Mouse (Mus musculus): ENCODE measurements around the gene Crtc1. TPM values are rescaled to one million over a fixed set of nuclear protein-coding genes. Genes with fewer than 3 reads are reported as not detected.

The Crtc1 gene
- total RNA-seq, 2 experiments from 2014 or later, result 109 to 111 TPM

DNA sequence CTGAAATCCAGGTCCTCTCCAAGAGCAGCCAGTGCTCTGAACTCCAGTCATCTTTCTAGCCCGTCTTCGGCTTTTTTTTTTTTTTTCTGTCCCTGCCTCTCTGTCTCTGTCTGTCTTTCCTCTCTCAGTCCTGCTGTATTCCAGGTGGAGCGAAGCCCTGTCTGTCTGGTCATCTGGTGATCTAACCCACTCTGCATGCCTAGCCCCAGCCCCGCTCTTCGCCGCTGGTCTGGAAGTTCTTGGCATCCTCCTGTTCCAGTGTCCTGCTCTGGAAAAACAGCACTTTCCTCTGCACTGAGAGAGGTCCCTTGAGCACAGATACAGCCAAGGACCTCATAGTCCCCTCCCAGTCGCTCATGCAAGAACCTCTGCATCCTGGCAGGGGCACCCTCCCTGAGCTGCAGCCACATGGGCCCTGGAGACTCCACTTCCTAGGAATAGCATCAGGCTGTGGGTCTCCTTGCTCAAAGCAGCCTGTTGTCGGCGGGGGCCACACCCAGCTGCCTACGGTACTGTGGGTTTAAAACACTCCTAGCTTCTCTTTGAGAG lies 77.8 kb downstream of the Crtc1 start:
- no peak for DNase-seq (ENCODE audit: low spot score in 2 of 2)
- intact Hi-C loops (cut with DNase I), result no loop called here

- intact Hi-C loops (cut with DNase I), result no loop called here
- DNase-seq (ENCODE audit: low spot score in 2 of 2), result no peak
Measured at GRCm38 (mm10) chr8:70360769-70361168, 78.6 kb downstream of the Crtc1 start.

DNA sequence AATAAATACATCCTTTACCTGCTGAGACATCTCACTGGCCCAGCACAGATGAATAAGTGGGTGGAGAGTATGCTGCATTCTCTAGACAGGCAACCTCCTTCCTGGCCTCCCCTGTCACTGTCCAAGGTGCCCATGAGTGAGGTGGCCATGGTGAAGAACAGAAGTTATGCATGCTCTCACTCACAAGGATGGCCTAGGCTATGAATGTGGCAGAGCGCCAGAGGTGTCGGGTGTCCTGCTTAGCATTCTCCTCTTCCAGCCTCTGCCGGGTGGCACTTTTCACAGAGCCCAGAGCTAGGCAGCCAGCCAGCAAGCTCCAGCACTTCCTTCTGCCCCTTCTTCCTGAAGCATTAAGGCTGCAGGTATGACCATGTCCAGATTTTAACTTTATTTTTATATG lies 80.0 kb downstream of the Crtc1 start:
- DNase-seq (ENCODE audit: low spot score in 2 of 2), result no peak
- intact Hi-C loops (cut with DNase I), result no loop called here

DNA sequence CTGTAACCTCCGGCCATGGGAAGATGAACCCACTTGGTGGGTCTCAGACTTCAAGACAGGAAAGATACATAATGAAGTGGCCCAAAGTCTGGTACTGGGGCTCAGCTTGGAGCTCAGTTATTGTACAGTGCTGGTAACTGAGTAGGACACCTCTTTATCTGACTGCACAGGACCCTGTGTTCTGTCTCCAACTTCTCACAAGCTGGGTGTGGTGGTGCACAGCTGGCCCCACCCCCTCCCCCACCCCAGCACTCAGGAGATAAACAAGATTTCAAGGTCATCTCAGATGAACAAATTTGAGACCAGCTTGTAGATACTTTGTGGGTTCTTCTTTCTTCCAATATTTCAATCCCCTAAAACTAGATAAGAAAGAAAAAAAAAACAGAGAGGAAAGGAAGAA lies 83.3 kb downstream of the Crtc1 start:
- intact Hi-C loops (cut with DNase I), result no loop called here
- no peak for DNase-seq (ENCODE audit: low spot score in 2 of 2)

GRCm38 (mm10) chr8:70354004-70354403 lies 85.4 kb downstream of the Crtc1 start:
- intact Hi-C loops (cut with DNase I), result no loop called here
- peak; percentile 54 to 81 for DNase-seq (ENCODE audit: low spot score in 2 of 2)

GRCm38 (mm10) chr8:70353194-70353817 lies 86.1 kb downstream of the Crtc1 start, which contains the start of gene Upf1:
TSS of gene Upf1 (minus strand) at chr8:70353278.
- intact Hi-C loops (cut with DNase I), result no loop called here
- DNase-seq (ENCODE audit: low spot score in 2 of 2), result peak; percentile 99

DNA sequence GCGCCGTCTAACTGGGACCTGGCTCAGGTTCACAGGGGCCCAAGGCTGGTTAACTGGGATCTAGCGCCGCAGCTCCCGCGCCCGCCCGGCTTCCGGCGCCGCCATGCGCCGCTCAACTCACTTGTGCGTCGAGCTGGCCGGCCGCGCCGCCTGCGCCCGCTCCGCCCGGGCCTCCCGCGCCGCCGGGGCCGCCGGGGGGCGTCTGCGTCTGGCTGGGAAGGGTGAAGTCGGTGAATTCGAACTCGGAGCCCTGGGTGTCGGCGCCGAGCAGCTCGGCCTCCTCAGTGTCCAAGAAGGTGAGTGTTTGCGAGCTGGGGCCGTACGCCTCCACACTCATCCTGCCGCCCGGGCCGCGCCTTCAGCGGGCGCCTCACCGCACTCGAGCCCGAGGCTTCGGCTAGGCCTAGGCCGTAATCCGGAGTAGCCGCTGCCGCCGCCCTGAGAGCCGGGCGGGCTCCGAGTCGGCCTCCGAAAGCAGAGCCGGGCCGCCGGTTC lies 86.7 kb downstream of the Crtc1 start:
- no peak for DNase-seq (ENCODE audit: low spot score in 2 of 2)
- intact Hi-C loops (cut with DNase I), result no loop called here

DNA sequence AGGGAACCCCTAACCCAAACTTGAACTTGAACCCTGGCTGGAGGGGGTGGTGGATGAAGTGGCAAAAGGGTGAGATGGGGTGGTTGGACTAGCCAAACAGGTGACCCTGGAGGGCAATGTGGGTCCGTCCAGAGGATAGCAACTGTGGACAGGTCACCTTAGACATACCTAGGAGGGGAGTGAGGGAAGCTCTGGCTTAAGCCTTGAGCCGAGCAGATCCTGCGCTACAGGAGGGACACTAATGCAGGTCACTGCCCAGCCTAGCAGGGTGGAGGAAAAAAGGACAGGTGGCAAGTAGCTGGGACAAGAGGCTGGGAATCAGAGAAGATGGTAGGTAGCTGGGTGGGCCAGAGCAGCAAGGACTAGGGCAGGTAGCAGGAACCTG lies 87.4 kb downstream of the Crtc1 start:
- no peak for DNase-seq (ENCODE audit: low spot score in 2 of 2)
- intact Hi-C loops (cut with DNase I), result no loop called here

- no peak for DNase-seq (ENCODE audit: low spot score in 2 of 2)
- intact Hi-C loops (cut with DNase I), result no loop called here
Measured at GRCm38 (mm10) chr8:70351035-70351999, 88.1 kb downstream of the Crtc1 start.

DNA sequence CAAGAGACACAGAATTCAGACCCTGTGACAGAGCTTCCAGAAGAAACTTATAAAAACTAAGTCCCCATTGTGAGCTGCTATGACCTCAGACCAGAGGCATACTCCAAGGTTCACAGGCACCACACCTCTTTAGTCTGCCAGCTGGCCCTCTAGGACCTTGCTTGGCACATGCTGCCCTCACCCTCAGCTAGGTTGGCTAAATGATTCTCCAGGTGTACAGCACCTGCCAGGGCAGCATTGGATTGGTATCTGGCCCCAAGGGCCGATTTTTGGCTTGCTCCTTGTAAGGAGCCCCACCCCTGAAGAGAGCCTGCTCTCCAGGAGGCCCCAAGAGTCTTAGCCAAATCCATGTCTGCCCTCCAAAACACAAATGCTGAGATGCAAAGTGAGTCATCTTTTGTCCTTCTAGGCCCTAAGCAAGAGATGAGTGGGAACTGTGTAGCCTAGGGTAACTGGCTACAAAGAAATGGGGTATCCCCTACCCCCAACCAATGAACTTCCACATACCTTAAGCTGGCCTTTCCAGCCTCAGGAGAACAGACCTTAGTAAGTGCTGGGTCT lies 91.4 kb downstream of the Crtc1 start:
- intact Hi-C loops (cut with DNase I), result no loop called here
- DNase-seq (ENCODE audit: low spot score in 2 of 2), result no peak

DNA sequence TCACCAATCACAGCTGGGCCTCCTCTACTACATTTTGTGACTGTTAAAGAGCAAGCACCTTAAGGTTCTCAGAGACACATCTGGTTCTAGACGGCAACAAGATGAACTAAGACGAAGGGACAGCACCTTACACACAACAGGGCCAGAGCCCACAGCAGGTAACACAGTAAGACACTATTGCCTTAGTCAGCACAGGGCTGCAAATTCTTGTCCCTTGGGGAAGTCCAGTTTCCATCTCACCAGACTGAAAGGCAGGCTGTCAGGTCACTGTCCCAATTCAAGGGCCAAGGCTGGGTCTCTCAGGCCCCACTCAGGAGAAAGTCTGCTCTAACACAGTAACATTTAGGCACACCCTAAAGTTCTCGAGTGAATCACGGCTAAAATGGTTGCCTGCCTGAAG lies 91.9 kb downstream of the Crtc1 start:
- no peak for DNase-seq (ENCODE audit: low spot score in 2 of 2)
- intact Hi-C loops (cut with DNase I), result no loop called here

DNA sequence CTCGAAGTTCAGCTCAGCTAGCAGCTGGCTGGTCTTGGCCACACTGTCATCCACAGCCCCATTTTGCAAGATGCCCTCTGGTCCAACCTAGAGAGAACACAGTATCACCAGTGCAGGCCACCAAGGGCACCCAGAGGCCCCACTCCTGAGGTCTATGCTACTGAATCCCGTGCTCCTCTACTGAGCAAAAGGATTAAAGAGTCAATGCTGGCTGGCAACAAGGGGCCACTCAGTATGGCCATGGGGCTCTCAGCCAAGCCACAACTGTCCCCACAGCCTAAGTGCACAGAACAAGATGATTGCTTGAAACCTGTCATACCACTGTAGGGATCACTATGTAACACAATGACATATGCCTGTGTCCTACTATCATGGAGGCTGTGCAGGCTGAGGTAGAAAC lies 95.1 kb downstream of the Crtc1 start:
- intact Hi-C loops (cut with DNase I), result loop anchor here (5.0 kb wide), 1 partner anchor 163 kb away; the partner anchor contains the start of gene Rex1bd

DNA sequence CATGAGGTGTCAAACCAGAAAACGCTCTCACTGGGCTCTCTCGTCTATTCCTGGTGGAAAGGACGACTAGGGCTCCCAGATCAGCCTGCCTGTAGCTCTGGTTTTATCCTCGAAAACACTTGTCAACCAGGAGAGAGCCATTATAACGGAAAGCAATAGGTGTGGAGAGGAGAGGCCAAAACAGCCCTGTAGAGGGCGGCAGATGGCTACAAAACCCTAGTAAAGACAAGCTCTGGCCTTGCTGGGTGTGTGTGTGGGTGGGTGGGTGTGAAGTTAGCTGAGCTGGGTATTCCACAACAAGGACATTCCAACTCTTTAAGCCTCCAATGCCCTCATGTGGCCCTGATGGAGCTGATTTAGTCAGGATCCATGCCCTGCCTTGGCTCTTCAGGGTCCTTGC lies 95.7 kb downstream of the Crtc1 start:
- peak; percentile 47 to 79 for DNase-seq (ENCODE audit: low spot score in 2 of 2)
- intact Hi-C loops (cut with DNase I), result loop anchor here (5.0 kb wide), 1 partner anchor 164 kb away; the partner anchor contains the start of gene Rex1bd

More for the DNA sequence above, 95.1 kb downstream of the Crtc1 start:
- no peak for DNase-seq (ENCODE audit: low spot score in 2 of 2)

DNA sequence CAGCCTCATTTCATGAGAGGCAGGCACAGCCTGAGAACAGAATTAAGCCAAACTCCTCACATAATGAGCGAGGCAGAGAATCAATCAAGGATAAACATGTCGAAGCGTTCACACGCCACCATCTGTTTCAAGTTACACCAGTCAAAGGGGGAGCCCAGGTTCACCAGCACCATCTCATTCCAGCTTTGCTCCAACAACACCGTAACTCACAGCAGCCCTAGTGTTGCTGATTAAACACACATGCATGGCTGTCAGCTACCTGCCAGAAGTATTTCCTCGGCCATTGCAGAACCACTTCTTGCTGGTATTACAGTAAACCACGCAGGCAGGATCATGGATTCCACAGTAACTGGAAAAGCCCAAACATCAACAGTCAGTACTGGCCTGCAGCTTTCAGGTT lies 96.3 kb downstream of the Crtc1 start:
- intact Hi-C loops (cut with DNase I), result loop anchor here (5.0 kb wide), 1 partner anchor 164 kb away; the partner anchor contains the start of gene Rex1bd
- no peak for DNase-seq (ENCODE audit: low spot score in 2 of 2)

GRCm38 (mm10) chr8:70342007-70342406 lies 97.4 kb downstream of the Crtc1 start:
- intact Hi-C loops (cut with DNase I), result loop anchor here (5.0 kb wide), 1 partner anchor 165 kb away; the partner anchor contains the start of gene Rex1bd
- no peak for DNase-seq (ENCODE audit: low spot score in 2 of 2)

DNA sequence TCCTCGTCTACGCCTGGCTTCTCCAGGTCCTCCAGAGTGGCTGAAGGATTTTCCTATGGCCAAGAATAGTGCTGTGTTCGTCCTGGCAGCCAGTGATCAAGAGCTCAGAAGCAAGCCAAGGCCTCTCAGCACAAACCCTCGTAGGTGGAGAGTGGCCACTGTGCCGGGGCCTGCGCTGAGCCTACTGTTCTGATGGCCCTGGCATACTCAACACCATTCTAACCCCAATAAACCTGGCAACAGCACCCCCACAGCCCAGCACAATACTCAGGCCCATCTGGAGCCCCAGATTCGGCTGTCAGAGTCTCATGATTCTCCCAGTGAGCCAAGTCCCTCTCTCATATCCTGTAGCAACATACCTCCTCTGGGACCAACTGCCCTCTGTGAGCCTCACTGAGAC lies 98.7 kb downstream of the Crtc1 start:
- no peak for DNase-seq (ENCODE audit: low spot score in 2 of 2)
- intact Hi-C loops (cut with DNase I), result loop anchor here (5.0 kb wide), 1 partner anchor 167 kb away; the partner anchor contains the start of gene Rex1bd

DNA sequence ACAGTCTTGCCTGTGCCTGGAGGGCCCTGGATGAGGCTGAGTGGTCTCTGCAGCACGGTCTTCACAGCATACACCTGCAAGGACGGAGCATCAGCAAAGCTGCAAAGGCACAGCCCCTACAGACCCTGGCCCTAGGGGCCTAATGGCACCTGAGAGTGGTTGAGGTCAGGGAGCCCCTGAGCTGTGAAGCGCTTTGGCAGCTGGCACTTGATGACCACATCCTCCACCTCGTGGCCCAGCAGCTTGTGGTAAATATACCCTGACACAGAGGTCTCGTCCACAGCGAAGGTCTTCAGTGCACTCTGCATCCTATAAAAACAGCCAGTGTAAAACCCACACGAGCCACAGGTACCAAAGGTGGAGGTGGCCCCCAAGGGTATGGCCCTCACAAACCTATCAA lies 100.4 kb downstream of the Crtc1 start:
- intact Hi-C loops (cut with DNase I), result no loop called here
- no peak for DNase-seq (ENCODE audit: low spot score in 2 of 2)

DNA sequence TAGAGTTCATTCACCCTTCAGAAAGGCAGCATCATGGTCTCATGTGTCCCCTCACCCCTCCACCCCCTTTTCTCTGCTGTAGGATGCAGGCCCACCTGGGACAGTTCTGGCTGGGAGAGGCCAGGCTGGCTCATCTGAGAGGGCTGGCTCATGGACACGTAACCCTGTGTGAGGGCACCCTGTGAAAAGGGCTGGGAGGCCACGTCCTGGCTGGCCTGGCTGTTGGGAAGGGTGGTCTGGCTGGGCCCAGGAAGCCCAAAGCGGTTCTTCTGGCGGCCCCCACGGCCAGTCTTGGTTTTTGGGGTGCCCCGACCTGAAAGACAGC lies 106.5 kb downstream of the Crtc1 start:
- intact Hi-C loops (cut with DNase I), result no loop called here
- DNase-seq (ENCODE audit: low spot score in 2 of 2), result no peak

All from left cerebral cortex, postnatal 14 days (tissue).